Mouse (Mus musculus): ENCODE data around the gene Ispd.

Gene Ispd

GRCm38 (mm10) chr12:36718417-36718816 is 337.2 kb downstream of the Ispd start:
- no peak for DNase-seq

DNA sequence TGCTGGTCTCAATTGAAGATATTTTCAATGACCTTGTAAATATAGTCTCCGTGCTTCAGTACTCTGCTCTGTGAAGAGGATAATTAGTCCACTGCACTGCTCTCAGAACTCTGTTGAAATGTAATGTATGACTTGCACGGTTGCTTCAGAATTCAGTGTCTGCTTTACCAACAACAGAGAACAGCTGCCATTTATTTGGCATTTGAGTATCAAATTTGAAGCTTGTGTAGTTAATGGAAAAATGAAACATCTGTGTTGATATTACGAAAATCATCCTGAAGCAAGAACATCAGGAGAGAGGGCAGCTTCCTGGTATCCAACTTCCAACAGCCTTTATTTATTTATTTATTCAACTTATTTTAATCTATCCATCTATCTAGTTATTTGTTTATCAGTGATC is 337.8 kb downstream of the Ispd start:
- no peak for DNase-seq

- DNase-seq: no peak
Observed at GRCm38 (mm10) chr12:36720779-36721178, 339.5 kb downstream of the Ispd start.

DNA sequence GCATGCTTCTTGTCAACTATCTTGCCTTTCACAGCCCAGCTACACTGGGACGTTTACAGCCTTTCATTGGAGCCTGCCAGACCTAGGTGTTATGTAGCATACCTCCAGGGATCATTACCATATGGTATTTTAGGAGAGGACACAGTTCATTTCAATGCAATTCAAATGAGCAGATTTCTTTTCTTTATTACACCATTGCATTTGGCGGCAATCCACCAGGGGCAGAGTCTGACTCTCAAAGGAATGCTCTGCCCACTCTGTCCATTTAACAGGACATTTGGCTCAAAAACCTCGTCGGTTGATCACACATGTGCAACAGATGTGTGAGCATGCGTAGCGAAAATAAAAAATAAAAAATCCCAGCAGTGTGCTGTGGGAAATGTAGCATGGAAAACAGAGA is 340.0 kb downstream of the Ispd start:
- peak in 1 of 2 experiments; percentile 13 for DNase-seq

DNA sequence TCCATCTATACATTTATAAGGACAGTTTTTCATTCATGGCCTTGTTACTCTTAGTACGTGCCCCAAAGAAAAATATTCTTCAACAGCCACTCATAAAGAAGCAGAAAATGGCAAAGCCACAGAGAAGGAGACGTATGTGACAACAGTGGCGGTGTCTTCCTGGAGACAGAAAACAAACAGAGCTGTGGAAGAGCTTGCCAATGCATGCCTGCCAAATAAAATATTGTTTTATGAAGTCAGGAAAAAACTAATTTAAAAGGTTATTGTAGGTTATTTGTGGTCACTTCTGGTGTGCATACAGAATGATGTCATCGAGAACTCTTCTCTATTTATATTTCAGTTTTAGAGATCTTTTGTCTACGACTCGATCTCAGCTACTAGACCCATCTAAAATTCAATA is 341.5 kb downstream of the Ispd start:
- DNase-seq: no peak

GRCm38 (mm10) chr12:36723302-36723701 is 342.1 kb downstream of the Ispd start:
- DNase-seq: no peak

DNA sequence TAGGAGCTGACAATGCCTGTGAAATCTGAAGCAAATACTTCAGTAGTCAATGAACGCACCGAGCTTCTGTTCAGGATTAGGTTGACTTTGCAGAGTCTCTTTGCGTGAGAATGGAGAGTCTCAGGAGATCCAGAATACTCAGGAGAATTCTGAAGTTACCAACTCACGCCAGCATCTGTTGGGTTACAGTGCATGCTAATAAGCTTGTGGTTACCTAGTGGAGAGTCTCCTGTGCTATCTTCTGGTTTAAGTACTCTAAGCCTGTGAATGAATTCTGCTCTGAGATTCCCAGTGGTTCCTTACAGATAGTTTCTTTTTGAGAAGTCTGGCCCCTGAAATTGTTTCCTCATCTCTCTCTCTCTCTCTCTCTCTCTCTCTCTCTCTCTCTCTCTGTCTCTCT is 343.0 kb downstream of the Ispd start:
- no peak for DNase-seq

DNA sequence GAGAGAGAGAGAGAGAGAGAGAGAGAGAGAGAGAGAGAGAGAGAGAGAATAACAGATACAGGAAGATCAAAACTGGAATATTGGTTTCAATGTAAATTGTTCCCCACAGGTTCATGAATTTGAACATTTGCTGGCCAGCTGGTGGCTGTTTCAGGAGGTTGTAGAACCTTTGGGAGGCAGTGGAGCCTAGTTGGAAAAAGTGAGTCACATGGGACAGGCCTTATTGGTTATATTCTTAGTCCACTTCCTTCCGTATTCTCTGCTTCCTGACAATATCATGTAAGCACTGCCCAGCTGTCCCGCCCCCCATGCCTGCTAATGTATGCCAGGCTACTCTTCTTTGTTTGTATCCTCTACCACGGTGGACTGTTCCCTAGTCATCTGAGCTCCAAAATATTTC is 344.0 kb downstream of the Ispd start:
- DNase-seq: no peak

- no peak for DNase-seq
Observed at GRCm38 (mm10) chr12:36726026-36726425, 344.8 kb downstream of the Ispd start.

GRCm38 (mm10) chr12:36733673-36734371 is 352.6 kb downstream of the Ispd start:
- no peak for DNase-seq
